Mouse (Mus musculus): ENCODE results near the gene Fgfr2. TPM values are rescaled to one million over a fixed set of nuclear protein-coding genes. Genes with fewer than 3 reads are reported as not detected.

Fgfr2 gene
- polyA plus RNA-seq, 1 experiment, result 1.7 TPM

- no peaks in the 10 kb centered on the region for H3K79me3 ChIP-seq (ENCODE audit: low read depth)
- no peak overlapping the region for H3K4me3 ChIP-seq (ENCODE audit: insufficient read depth, poor library complexity, severe bottlenecking)
- TF ChIP-seq MYOG (IDR thresholded peaks at IDR 0.05; ENCODE audit: control insufficient read depth, extremely low read depth, insufficient read length), result no peak
- no peak for TF ChIP-seq MAX (IDR thresholded peaks at IDR 0.05)
- TF ChIP-seq USF1 (IDR thresholded peaks at IDR 0.05; ENCODE audit: low read depth), result no peak
- no peak for TF ChIP-seq CEBPB (IDR thresholded peaks at IDR 0.05; ENCODE audit: low read depth)
- no peak for TF ChIP-seq CTCF (IDR thresholded peaks at IDR 0.05; ENCODE audit: control insufficient read depth, insufficient read depth, insufficient read length)
- no peak for TF ChIP-seq FOSL1 (IDR thresholded peaks at IDR 0.05; ENCODE audit: insufficient read depth, low read length, poor library complexity, severe bottlenecking)
- TF ChIP-seq MYOD1 (IDR thresholded peaks at IDR 0.05; ENCODE audit: control insufficient read depth, insufficient read length, low read depth), result no peak
Observed at GRCm38 (mm10) chr7:132654412-132654811, 468.7 kb downstream of the Fgfr2 start.

GRCm38 (mm10) chr7:132646514-132646913, 476.6 kb downstream of the Fgfr2 start:
- H3K4me3 ChIP-seq (ENCODE audit: insufficient read depth, poor library complexity, severe bottlenecking), result no peak overlapping the region
- H3K79me2 ChIP-seq (ENCODE audit: control insufficient read depth, insufficient read depth), result no peaks in the 10 kb centered on the region
- no peak overlapping the region for H3ac ChIP-seq (ENCODE audit: control insufficient read depth, insufficient read length, low read depth)
- no peak for TF ChIP-seq MYOD1 (IDR thresholded peaks at IDR 0.05; ENCODE audit: control insufficient read depth, insufficient read length, low read depth)
- TF ChIP-seq CTCF (IDR thresholded peaks at IDR 0.05; ENCODE audit: control insufficient read depth, insufficient read depth, insufficient read length), result no peak
- TF ChIP-seq MYOG (IDR thresholded peaks at IDR 0.05; ENCODE audit: control insufficient read depth, extremely low read depth, insufficient read length), result no peak
- TF ChIP-seq CEBPB (IDR thresholded peaks at IDR 0.05; ENCODE audit: low read depth), result no peak
- H3K27me3 ChIP-seq (ENCODE audit: control insufficient read depth, insufficient read depth, insufficient read length), result peaks cover 17% of the 10 kb centered on the region
- no peaks in the 10 kb centered on the region for H3K36me3 ChIP-seq (ENCODE audit: control insufficient read depth, insufficient read depth)
- H3K79me3 ChIP-seq (ENCODE audit: low read depth), result no peaks in the 10 kb centered on the region

More at GRCm38 (mm10) chr7:132654412-132654811, 468.7 kb downstream of the Fgfr2 start:
- H3K27me3 ChIP-seq (ENCODE audit: control insufficient read depth, insufficient read depth, insufficient read length), result peaks cover 13% of the 10 kb centered on the region
- no peaks in the 10 kb centered on the region for H3K79me2 ChIP-seq (ENCODE audit: control insufficient read depth, insufficient read depth)
- H3ac ChIP-seq (ENCODE audit: control insufficient read depth, insufficient read length, low read depth), result no peak overlapping the region
- H3K36me3 ChIP-seq (ENCODE audit: control insufficient read depth, insufficient read depth), result no peaks in the 10 kb centered on the region

GRCm38 (mm10) chr7:132644605-132645279, 478.4 kb downstream of the Fgfr2 start:
- TF ChIP-seq MAX (IDR thresholded peaks at IDR 0.05) (no peak), CTCF (IDR thresholded peaks at IDR 0.05; ENCODE audit: control insufficient read depth, insufficient read depth, insufficient read length) (no peak), CEBPB (IDR thresholded peaks at IDR 0.05; ENCODE audit: low read depth) (no peak)
- no peaks in the 10 kb centered on the region for H3K79me3 ChIP-seq (ENCODE audit: low read depth)
- no peaks in the 10 kb centered on the region for H3K79me2 ChIP-seq (ENCODE audit: control insufficient read depth, insufficient read depth)
- H3ac ChIP-seq (ENCODE audit: control insufficient read depth, insufficient read length, low read depth), result no peak overlapping the region
- H3K4me3 ChIP-seq (ENCODE audit: insufficient read depth, poor library complexity, severe bottlenecking), result no peak overlapping the region
- no peaks in the 10 kb centered on the region for H3K36me3 ChIP-seq (ENCODE audit: control insufficient read depth, insufficient read depth)
- H3K27me3 ChIP-seq (ENCODE audit: control insufficient read depth, insufficient read depth, insufficient read length), result peaks cover 7% of the 10 kb centered on the region

- no peak overlapping the region for H3K4me3 ChIP-seq (ENCODE audit: insufficient read depth, poor library complexity, severe bottlenecking)
- H3K79me3 ChIP-seq (ENCODE audit: low read depth), result no peaks in the 10 kb centered on the region
- H3ac ChIP-seq (ENCODE audit: control insufficient read depth, insufficient read length, low read depth), result no peak overlapping the region
- TF ChIP-seq CTCF (IDR thresholded peaks at IDR 0.05; ENCODE audit: control insufficient read depth, insufficient read depth, insufficient read length), result no peak
- no peak for TF ChIP-seq MYOD1 (IDR thresholded peaks at IDR 0.05; ENCODE audit: control insufficient read depth, insufficient read length, low read depth)
- no peak for TF ChIP-seq MAX (IDR thresholded peaks at IDR 0.05)
- TF ChIP-seq CEBPB (IDR thresholded peaks at IDR 0.05; ENCODE audit: low read depth), result no peak
- no peak for TF ChIP-seq FOSL1 (IDR thresholded peaks at IDR 0.05; ENCODE audit: insufficient read depth, low read length, poor library complexity, severe bottlenecking)
- TF ChIP-seq MYOG (IDR thresholded peaks at IDR 0.05; ENCODE audit: control insufficient read depth, extremely low read depth, insufficient read length), result no peak
- TF ChIP-seq USF1 (IDR thresholded peaks at IDR 0.05; ENCODE audit: low read depth), result no peak
- H3K79me2 ChIP-seq (ENCODE audit: control insufficient read depth, insufficient read depth), result no peaks in the 10 kb centered on the region
- H3K27me3 ChIP-seq (ENCODE audit: control insufficient read depth, insufficient read depth, insufficient read length), result peaks cover 5% of the 10 kb centered on the region
- no peaks in the 10 kb centered on the region for H3K36me3 ChIP-seq (ENCODE audit: control insufficient read depth, insufficient read depth)
Observed at GRCm38 (mm10) chr7:132641606-132642005, 481.5 kb downstream of the Fgfr2 start.

- Histone ChIP-seq H3ac (ENCODE audit: control insufficient read depth, insufficient read length, low read depth) (no peak overlapping the region), H3K4me3 (ENCODE audit: insufficient read depth, poor library complexity, severe bottlenecking) (no peak overlapping the region), H3K36me3 (ENCODE audit: control insufficient read depth, insufficient read depth) (no peaks in the 10 kb centered on the region), H3K79me3 (ENCODE audit: low read depth) (no peaks in the 10 kb centered on the region), H3K27me3 (ENCODE audit: control insufficient read depth, insufficient read depth, insufficient read length) (peaks cover 5% of the 10 kb centered on the region), H3K79me2 (ENCODE audit: control insufficient read depth, insufficient read depth) (no peaks in the 10 kb centered on the region)
- no peak for TF ChIP-seq CEBPB (IDR thresholded peaks at IDR 0.05; ENCODE audit: low read depth)
- TF ChIP-seq MYOD1 (IDR thresholded peaks at IDR 0.05; ENCODE audit: control insufficient read depth, insufficient read length, low read depth), result no peak
- no peak for TF ChIP-seq CTCF (IDR thresholded peaks at IDR 0.05; ENCODE audit: control insufficient read depth, insufficient read depth, insufficient read length)
- TF ChIP-seq MYOG (IDR thresholded peaks at IDR 0.05; ENCODE audit: control insufficient read depth, extremely low read depth, insufficient read length), result no peak
- no peak for TF ChIP-seq USF1 (IDR thresholded peaks at IDR 0.05; ENCODE audit: low read depth)
- no peak for TF ChIP-seq MAX (IDR thresholded peaks at IDR 0.05)
- TF ChIP-seq FOSL1 (IDR thresholded peaks at IDR 0.05; ENCODE audit: insufficient read depth, low read length, poor library complexity, severe bottlenecking), result no peak
Observed at GRCm38 (mm10) chr7:132640946-132641345, 482.2 kb downstream of the Fgfr2 start.
